Mouse (Mus musculus): Measurements from ENCODE around the gene Lrrc38.

DNA sequence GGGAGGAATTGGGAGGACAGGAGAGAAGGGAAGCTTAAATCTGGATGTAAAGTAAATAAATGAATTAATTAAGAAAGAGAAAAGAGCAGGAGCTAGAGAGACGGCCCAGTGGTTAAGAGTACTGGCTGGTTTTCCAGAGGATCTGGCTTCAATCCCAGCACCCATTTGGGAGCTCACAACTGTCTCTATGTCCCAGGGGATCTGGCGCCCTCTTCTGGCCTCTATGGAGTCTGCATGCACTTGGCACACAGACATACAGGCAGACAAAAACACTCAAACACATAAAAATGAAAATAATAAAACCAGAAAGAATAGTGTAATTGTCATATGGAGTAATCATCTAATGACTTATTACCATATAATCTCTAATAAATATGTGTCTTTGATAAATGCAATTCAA lies 38.2 kb upstream of the Lrrc38 start:
- no peak for TF ChIP-seq CTCF (IDR thresholded peaks at IDR 0.05; ENCODE audit: low read depth, low read length)
- no peak for TF ChIP-seq TAL1 (conservative IDR thresholded peaks at IDR 0.05; ENCODE audit: low read depth, low read length)
- TF ChIP-seq GATA1 (IDR thresholded peaks at IDR 0.05; ENCODE audit: borderline replicate concordance, low read length) = no peak
- no peak for TF ChIP-seq POLR2AphosphoS5 (IDR thresholded peaks at IDR 0.05; ENCODE audit: insufficient replicate concordance, low read depth, low read length)

Measured in G1E (cell line).